Mouse (Mus musculus) MEL (cell line): ENCODE data around the gene Gm20388. TPM values are rescaled to one million over a fixed set of nuclear protein-coding genes. Genes with fewer than 3 reads are reported as not detected.

ENCODE experiments used
- DNase-seq: peaks from one replicate; pipeline ENCODE4 v3.0.0; 2011; ENCODE audit warnings: low read depth, low spot score
- H3K27ac ChIP-seq: 2 replicates; pipeline ENCODE4 v1.5.1; 2012; ENCODE audit warnings: low read depth, mild to moderate bottlenecking, control low read depth, low read length, moderate library complexity; ENCODE audit not compliant: control insufficient read depth
- H3K27me3 ChIP-seq, 2 experiments: fragments of 150-350 bp in 1 of 2; sonication (generic) in 1 of 2; 2 replicates each; pipeline ENCODE4 v1.6.1; 2012; ENCODE audit warnings: low read length in 2 of 2, mild to moderate bottlenecking in 2 of 2, improper control_type of control experiment in 1 of 2, moderate library complexity in 1 of 2; ENCODE audit not compliant: insufficient read depth in 2 of 2, control insufficient read depth in 1 of 2
- H3K36me3 ChIP-seq, 2 experiments: 2 replicates each; pipeline ENCODE4 v1.6.1; 2012 to 2014; ENCODE audit warnings: low read length in 2 of 2, improper control_type of control experiment in 1 of 2, inconsistent platforms in 1 of 2, mild to moderate bottlenecking in 1 of 2; ENCODE audit not compliant: insufficient read depth in 2 of 2, control insufficient read depth in 1 of 2
- H3K4me1 ChIP-seq, 2 experiments: fragments of 150-350 bp in 1 of 2; sonication (generic) in 1 of 2; 2 replicates each; pipeline ENCODE4 v1.6.1; 2012; ENCODE audit warnings: low read length in 2 of 2, improper control_type of control experiment in 1 of 2, mild to moderate bottlenecking in 1 of 2; ENCODE audit not compliant: insufficient read depth in 2 of 2, control insufficient read depth in 1 of 2
- H3K4me3 ChIP-seq, 2 experiments: fragments of 150-350 bp in 1 of 2; sonication (generic) in 1 of 2; 2 replicates each; pipeline ENCODE4 v1.5.1; 2012; ENCODE audit warnings: low read depth in 2 of 2, low read length in 2 of 2, mild to moderate bottlenecking in 2 of 2, moderate library complexity in 2 of 2, control low read depth in 1 of 2, improper control_type of control experiment in 1 of 2; ENCODE audit not compliant: control insufficient read depth in 1 of 2, insufficient read depth in 1 of 2
- H3K79me2 ChIP-seq: 2 replicates; pipeline ENCODE4 v1.6.1; 2012; ENCODE audit warnings: mild to moderate bottlenecking, low read length, moderate library complexity; ENCODE audit not compliant: control insufficient read depth, poor library complexity, insufficient read depth
- H3K9ac ChIP-seq: 2 replicates; pipeline ENCODE4 v1.6.1; 2012; ENCODE audit warnings: low read depth, mild to moderate bottlenecking, control low read depth, low read length, moderate library complexity; ENCODE audit not compliant: control insufficient read depth, poor library complexity, severe bottlenecking
- H3K9me3 ChIP-seq: fragments of 150-350 bp; sonication (generic); replicated peaks from 2 replicates; pipeline ENCODE4 v1.6.1; 2012; ENCODE audit warnings: mild to moderate bottlenecking, low read length, improper control_type of control experiment, moderate library complexity; ENCODE audit not compliant: insufficient read depth
- BHLHE40 ChIP-seq: IDR thresholded peaks from 2 replicates; pipeline ENCODE4 v1.6.1; 2012; ENCODE audit warnings: low read depth, mild to moderate bottlenecking, inconsistent platforms, low read length, improper control_type of control experiment, borderline replicate concordance
- CTCF ChIP-seq, 3 experiments: IDR thresholded peaks in 2 of 3; conservative IDR thresholded peaks in 1 of 3; 2 replicates each; pipeline ENCODE4 v1.5.1; 2011 to 2012; ENCODE audit warnings: low read length in 3 of 3, low read depth in 2 of 3, mild to moderate bottlenecking in 2 of 3, improper control_type of control experiment in 1 of 3, inconsistent platforms in 1 of 3, mixed read lengths in 1 of 3, moderate library complexity in 1 of 3; ENCODE audit not compliant: control insufficient read depth in 1 of 3, insufficient read depth in 1 of 3, poor library complexity in 1 of 3, severe bottlenecking in 1 of 3
- ELF1 ChIP-seq: IDR thresholded peaks from 2 replicates; pipeline ENCODE4 v1.6.1; 2014; ENCODE audit warnings: low read depth, mild to moderate bottlenecking, inconsistent platforms, low read length, improper control_type of control experiment, moderate library complexity
- ETS1 ChIP-seq: IDR thresholded peaks from 2 replicates; pipeline ENCODE4 v1.6.1; 2012; ENCODE audit warnings: low read depth, mild to moderate bottlenecking, inconsistent platforms, low read length, improper control_type of control experiment, moderate library complexity
- GABPA ChIP-seq: IDR thresholded peaks from 2 replicates; pipeline ENCODE4 v1.6.1; 2012; ENCODE audit warnings: low read depth, mild to moderate bottlenecking, inconsistent platforms, low read length, improper control_type of control experiment, moderate library complexity
- MAX ChIP-seq: IDR thresholded peaks from 2 replicates; pipeline ENCODE4 v1.6.1; 2011; ENCODE audit warnings: low read length, improper control_type of control experiment
- MAZ ChIP-seq: IDR thresholded peaks from 2 replicates; pipeline ENCODE4 v1.6.1; 2012; ENCODE audit warnings: low read depth, mild to moderate bottlenecking, inconsistent platforms, low read length, improper control_type of control experiment
- MEF2A ChIP-seq: IDR thresholded peaks from 2 replicates; pipeline ENCODE4 v1.6.1; 2014; ENCODE audit warnings: low read depth, mild to moderate bottlenecking, inconsistent platforms, low read length, improper control_type of control experiment; ENCODE audit not compliant: poor library complexity, insufficient replicate concordance, severe bottlenecking; ENCODE audit errors: extremely low read depth
- MYC ChIP-seq: IDR thresholded peaks from 2 replicates; pipeline ENCODE4 v1.6.1; 2011; ENCODE audit warnings: low read depth, mild to moderate bottlenecking, low read length, improper control_type of control experiment, moderate library complexity
- NRF1 ChIP-seq: IDR thresholded peaks from 2 replicates; pipeline ENCODE4 v1.6.1; 2014; ENCODE audit warnings: low read depth, mild to moderate bottlenecking, inconsistent platforms, low read length, improper control_type of control experiment, moderate library complexity; ENCODE audit not compliant: poor library complexity, insufficient read depth, severe bottlenecking
- POLR2A ChIP-seq, 2 experiments: IDR thresholded peaks; 2 replicates each; pipeline ENCODE4 v1.6.1; 2011 to 2012; ENCODE audit warnings: low read length in 2 of 2, mild to moderate bottlenecking in 2 of 2, control low read depth in 1 of 2, improper control_type of control experiment in 1 of 2, low read depth in 1 of 2, moderate library complexity in 1 of 2; ENCODE audit not compliant: control insufficient read depth in 1 of 2, insufficient read depth in 1 of 2, poor library complexity in 1 of 2
- POLR2AphosphoS2 ChIP-seq: IDR thresholded peaks from 2 replicates; pipeline ENCODE4 v1.6.1; 2011; ENCODE audit warnings: low read length, improper control_type of control experiment
- POLR2AphosphoS5 ChIP-seq: IDR thresholded peaks from 2 replicates; pipeline ENCODE4 v1.6.1; 2012; ENCODE audit warnings: low read depth, borderline replicate concordance, mild to moderate bottlenecking, inconsistent platforms, low read length, moderate library complexity, mixed read lengths
- RCOR1 ChIP-seq: IDR thresholded peaks from 2 replicates; pipeline ENCODE4 v1.6.1; 2012; ENCODE audit warnings: low read depth, mild to moderate bottlenecking, inconsistent platforms, low read length, improper control_type of control experiment
- SMC3 ChIP-seq: IDR thresholded peaks from 2 replicates; pipeline ENCODE4 v1.6.1; 2011; ENCODE audit warnings: low read depth, low read length, improper control_type of control experiment
- TAL1 ChIP-seq: IDR thresholded peaks from 2 replicates; pipeline ENCODE4 v1.6.1; 2012; ENCODE audit warnings: mild to moderate bottlenecking, inconsistent platforms, low read length, moderate library complexity, mixed read lengths
- TBP ChIP-seq: IDR thresholded peaks from 2 replicates; pipeline ENCODE4 v1.8.0; 2011; ENCODE audit warnings: low read depth, low read length, improper control_type of control experiment
- TCF12 ChIP-seq: IDR thresholded peaks from 2 replicates; pipeline ENCODE4 v1.6.1; 2014; ENCODE audit warnings: low read depth, mild to moderate bottlenecking, inconsistent platforms, low read length, improper control_type of control experiment, moderate library complexity
- USF1 ChIP-seq: IDR thresholded peaks from 2 replicates; pipeline ENCODE4 v1.6.1; 2014; ENCODE audit warnings: low read depth, mild to moderate bottlenecking, inconsistent platforms, low read length, improper control_type of control experiment, moderate library complexity
- USF2 ChIP-seq, 2 experiments: IDR thresholded peaks; 2 replicates each; pipeline ENCODE4 v1.6.1; 2011 to 2012; ENCODE audit warnings: improper control_type of control experiment in 2 of 2, low read length in 2 of 2, borderline replicate concordance in 1 of 2, inconsistent platforms in 1 of 2, low read depth in 1 of 2, mild to moderate bottlenecking in 1 of 2; ENCODE audit not compliant: insufficient read depth in 1 of 2
- ZC3H11A ChIP-seq: IDR thresholded peaks from 2 replicates; pipeline ENCODE4 v1.6.1; 2012; ENCODE audit warnings: low read depth, mild to moderate bottlenecking, inconsistent platforms, low read length, improper control_type of control experiment
- ZKSCAN1 ChIP-seq: IDR thresholded peaks from 2 replicates; pipeline ENCODE4 v1.6.1; 2012; ENCODE audit warnings: low read depth, mild to moderate bottlenecking, inconsistent platforms, low read length, improper control_type of control experiment, moderate library complexity
- ZNF384 ChIP-seq: IDR thresholded peaks from 2 replicates; pipeline ENCODE4 v1.6.1; 2012; ENCODE audit warnings: low read depth, mild to moderate bottlenecking, inconsistent platforms, low read length, improper control_type of control experiment
- polyA plus RNA-seq, 2 experiments: library from polyadenylated mRNA; stranded (reverse) in 1 of 2; unstranded in 1 of 2; fragments of >175 nt in 1 of 2; fragments of >200 nt in 1 of 2; gene quantifications; 2 replicates each; pipeline versions ENCODE4 v1.2.1 to v1.2.4; 2012; ENCODE audit warnings: low replicate concordance in 2 of 2, low read depth in 1 of 2; ENCODE audit not compliant: insufficient read length in 2 of 2, insufficient read depth in 1 of 2, missing spikeins in 1 of 2
- total RNA-seq: library from RNA; depleted of rRNA; stranded (reverse); fragments of 300-350 nt; gene quantifications from 2 replicates; pipeline ENCODE4 v1.2.3, GENCODE M21; 2012

Gene Gm20388
- total and polyA plus RNA-seq, 3 experiments, result 11.1 to 17.8 TPM; not detected in 1

GRCm38 (mm10) chr8:122303451-122303850, 2392.8 kb downstream of the Gm20388 start:
- Histone ChIP-seq H3K79me2 (peaks cover 59% of the 10 kb centered on the region), H3K9ac (no peak overlapping the region), H3K36me3 (peaks cover 24 to 33% of the 10 kb centered on the region in 2 experiments), H3K27ac (no peak overlapping the region), H3K27me3 (no peaks in the 10 kb centered on the region), H3K4me3 (no peak overlapping the region), H3K9me3 (no peaks in the 10 kb centered on the region), H3K4me1 (peaks cover 8 to 40% of the 10 kb centered on the region in 2 experiments)
- TF ChIP-seq USF2 (IDR thresholded peaks at IDR 0.05; ENCODE audit: borderline replicate concordance in 1 of 2, insufficient read depth in 1 of 2, low read depth in 1 of 2, low read length in 2 of 2), result no peak
- no peak for DNase-seq

GRCm38 (mm10) chr8:122304058-122304457, 2393.4 kb downstream of the Gm20388 start:
- peak; percentile 64 for DNase-seq
- no peaks in the 10 kb centered on the region for H3K27me3 ChIP-seq
- no peak overlapping the region for H3K9ac ChIP-seq
- peaks cover 14 to 42% of the 10 kb centered on the region in 2 experiments for H3K4me1 ChIP-seq
- H3K79me2 ChIP-seq, result peaks cover 53% of the 10 kb centered on the region
- no peak overlapping the region for H3K4me3 ChIP-seq
- no peaks in the 10 kb centered on the region for H3K9me3 ChIP-seq
- peak overlapping the region; percentile 1; the same call in 1 of the 2 replicates for H3K27ac ChIP-seq
- TF ChIP-seq MEF2A (no peak), POLR2A (IDR thresholded peaks at IDR 0.05; ENCODE audit: control insufficient read depth in 1 of 2, insufficient read depth in 1 of 2, low read depth in 1 of 2, low read length in 2 of 2, poor library complexity in 1 of 2) (no peak), ETS1 (no peak), GABPA (no peak), RCOR1 (no peak), MAX (no peak), POLR2AphosphoS5 (no peak), ZKSCAN1 (no peak), POLR2AphosphoS2 (no peak), USF2 (IDR thresholded peaks at IDR 0.05; ENCODE audit: borderline replicate concordance in 1 of 2, insufficient read depth in 1 of 2, low read depth in 1 of 2, low read length in 2 of 2) (no peak), SMC3 (no peak), CTCF (IDR thresholded peaks at IDR 0.05 in 2 of 3, conservative IDR thresholded peaks at IDR 0.05 in 1 of 3; ENCODE audit: control insufficient read depth in 1 of 3, insufficient read depth in 1 of 3, low read depth in 2 of 3, low read length in 3 of 3, poor library complexity in 1 of 3, severe bottlenecking in 1 of 3) (no peak), TAL1 (no peak)
- peaks cover 24 to 35% of the 10 kb centered on the region in 2 experiments for H3K36me3 ChIP-seq

GRCm38 (mm10) chr8:122306660-122307399, 2396.2 kb downstream of the Gm20388 start:
- peaks cover 28 to 54% of the 10 kb centered on the region in 2 experiments for H3K36me3 ChIP-seq
- H3K9ac ChIP-seq, result no peak overlapping the region
- H3K4me1 ChIP-seq, result peaks cover 26 to 53% of the 10 kb centered on the region in 2 experiments
- DNase-seq, result no peak
- peak overlapping the region; percentile 93 for H3K27ac ChIP-seq
- H3K4me3 ChIP-seq, result no peak overlapping the region
- no peaks in the 10 kb centered on the region for H3K9me3 ChIP-seq
- H3K79me2 ChIP-seq, result peaks cover 29% of the 10 kb centered on the region
- no peaks in the 10 kb centered on the region for H3K27me3 ChIP-seq
- TF ChIP-seq MYC, result no peak
- TF ChIP-seq POLR2AphosphoS2, result no peak
- no peak for TF ChIP-seq ZNF384
- TF ChIP-seq TBP, result no peak
- no peak for TF ChIP-seq ELF1
- TF ChIP-seq POLR2AphosphoS5, result no peak
- no peak for TF ChIP-seq MAX
- no peak for TF ChIP-seq MAZ
- TF ChIP-seq POLR2A (IDR thresholded peaks at IDR 0.05; ENCODE audit: control insufficient read depth in 1 of 2, insufficient read depth in 1 of 2, low read depth in 1 of 2, low read length in 2 of 2, poor library complexity in 1 of 2), result no peak
- no peak for TF ChIP-seq ZC3H11A
- no peak for TF ChIP-seq BHLHE40
- TF ChIP-seq USF1, result no peak
- peak; percentile 54 for TF ChIP-seq TCF12
- no peak for TF ChIP-seq NRF1
- TF ChIP-seq RCOR1, result peak; percentile 35; the same call in 1 of the 2 replicates
- TF ChIP-seq ETS1, result peak; percentile 27; the same call in 1 of the 2 replicates
